Mouse (Mus musculus) cortical plate, adult 2 months (tissue): Measurements from ENCODE around the gene Krtap4-1.
"Not testable (repeated sequence)": the region's sequence is repeated elsewhere in the genome, so short reads cannot be mapped to it uniquely, and the experiment has no call there.

Experiments used
- CTCF ChIP-seq: fragments of 200-500 bp; IDR thresholded peaks from 2 replicates; pipeline ENCODE4 v1.5.1; 2011; ENCODE audit warnings: mild to moderate bottlenecking, control low read depth, low read length; ENCODE audit not compliant: insufficient read depth; ENCODE audit errors: extremely low read depth
- POLR2A ChIP-seq: fragments of 200-500 bp; IDR thresholded peaks from 2 replicates; pipeline ENCODE4 v1.6.1; 2011; ENCODE audit warnings: mild to moderate bottlenecking, low read length, control low read depth; ENCODE audit not compliant: insufficient read depth; ENCODE audit errors: extremely low read depth

DNA sequence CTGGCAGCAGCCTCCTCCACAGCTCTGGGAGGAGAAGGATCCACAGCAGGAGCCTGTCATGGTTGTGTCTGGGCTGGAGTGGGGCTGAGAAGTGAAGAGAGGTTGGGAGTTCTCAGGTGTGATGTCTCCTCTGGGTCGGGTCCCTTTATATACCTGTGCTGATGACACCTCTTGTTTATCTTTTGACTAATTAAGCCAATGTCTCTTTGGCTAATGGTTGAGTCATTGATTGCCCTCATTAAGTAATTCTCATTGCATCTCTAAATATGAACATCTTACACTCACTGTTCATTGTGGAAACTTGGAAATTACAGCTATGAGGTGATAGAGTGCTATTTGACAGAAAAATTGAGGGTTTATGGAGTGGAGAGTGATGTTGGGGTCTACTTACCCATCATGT is 24.8 kb downstream of the Krtap4-1 start, which contains the start of gene Gm11938:
- TF ChIP-seq POLR2A, CTCF: not testable (repeated sequence)
